19 mouse cellular contexts compared by ENCODE assay signal in genomic region chr2:31060271-31060670, GRCm38 (mm10).
DNase-seq lines count a peak whose midpoint lies in the region; ATAC-seq and TF ChIP-seq lines count a peak whose summit lies in the region.
"Had no signal": no experiment of that assay in that cellular context is flagged by ENCODE, and none has a peak within 500 bp of the region (broad histone marks: within the 10 kb centered on the region; RNA-seq: fewer than 3 reads in every experiment).

No protein-coding gene starts in this region.

- H3K9ac ChIP-seq in liver, embryonic 15.5 days, result no peak overlapping the region
- H3K9ac ChIP-seq in liver, postnatal 0 days (replicated peaks), result no peak overlapping the region
- peak overlapping the region; percentile 80 for H3K9ac ChIP-seq in CH12.LX (ENCODE audit: insufficient read depth, low read depth)
- H3K9ac ChIP-seq in heart, embryonic 12.5 days, result no peak overlapping the region
- H3K9ac ChIP-seq: forebrain, embryonic 15.5 days; hindbrain, embryonic 15.5 days had no signal

- peaks cover 8% of the 10 kb centered on the region; the same call in 1 of the 2 replicates for H3K79me2 ChIP-seq in CH12.LX (replicated peaks; ENCODE audit: control insufficient read depth, extremely low read depth, insufficient read depth, poor library complexity, severe bottlenecking)
- H3K79me2 ChIP-seq in macrophage (ENCODE audit: inconsistent target), result peaks cover 21% of the 10 kb centered on the region; the same call in 1 of the 2 replicates

- TF ChIP-seq EP300 in liver, postnatal 0 days (IDR thresholded peaks at IDR 0.05; ENCODE audit: low read depth), result no peak
- no peak; the same call in 1 of the 2 replicates for TF ChIP-seq EP300 in CH12.LX (IDR thresholded peaks at IDR 0.05; ENCODE audit: low read length)

- H3K27ac ChIP-seq in liver, embryonic 15.5 days (replicated peaks), result no peak overlapping the region
- no peak overlapping the region; the same call in 1 of the 2 replicates for H3K27ac ChIP-seq in liver, postnatal 0 days (ENCODE audit: low read depth)
- H3K27ac ChIP-seq in CH12.LX (ENCODE audit: insufficient read depth, low read depth) (peak overlapping the region; percentile 100), macrophage (peak overlapping the region; percentile 94)
- H3K27ac ChIP-seq in heart, embryonic 12.5 days (ENCODE audit: poor library complexity, severe bottlenecking), result no peak overlapping the region
- H3K27ac ChIP-seq: forebrain, embryonic 15.5 days; hindbrain, embryonic 15.5 days; left cerebral cortex, adult 2 months had no signal

- peaks cover 26% of the 10 kb centered on the region for H3K4me1 ChIP-seq in liver, embryonic 15.5 days (replicated peaks)
- peaks cover 8% of the 10 kb centered on the region; the same call in 1 of the 2 replicates for H3K4me1 ChIP-seq in liver, postnatal 0 days (ENCODE audit: insufficient read depth)
- peaks cover 18 to 41% of the 10 kb centered on the region in 2 experiments for H3K4me1 ChIP-seq in CH12.LX (ENCODE audit: control insufficient read depth in 1 of 2, insufficient read depth in 2 of 2)
- no peaks in the 10 kb centered on the region for H3K4me1 ChIP-seq in heart, embryonic 12.5 days (replicated peaks)
- H3K4me1 ChIP-seq: forebrain, embryonic 15.5 days; hindbrain, embryonic 15.5 days had no signal

- intact Hi-C loops in gastrocnemius, postnatal 36 days (cut with DNase I), result loop anchor here (5.0 kb wide), 1 partner anchor 1608 kb away; no protein-coding TSS in a partner anchor

- no peaks in the 10 kb centered on the region for H3K9me3 ChIP-seq in liver, embryonic 15.5 days (replicated peaks)
- H3K9me3 ChIP-seq in liver, postnatal 0 days (ENCODE audit: low read length), result no peaks in the 10 kb centered on the region; the same call in 1 of the 2 replicates
- peaks cover 22% of the 10 kb centered on the region for H3K9me3 ChIP-seq in CH12.LX (replicated peaks; ENCODE audit: low read length)
- H3K9me3 ChIP-seq in heart, embryonic 12.5 days (replicated peaks), result peaks cover 4% of the 10 kb centered on the region; the same call in 1 of the 2 replicates
- H3K9me3 ChIP-seq: forebrain, embryonic 15.5 days; hindbrain, embryonic 15.5 days had no signal

- in situ Hi-C loops in CH12.LX (cut with MboI; ENCODE audit: low pct_ligation_motif_present, low pct_unique_long_range_greater_than_20kb, low sequenced_read_pairs), result loop anchor here (25.0 kb wide), 1 partner anchor 402 kb away; the partner anchor contains the start of gene Ass1

- no peak for DNase-seq in liver, postnatal 0 days
- peak; percentile 85 for DNase-seq in CH12.LX (ENCODE audit: extremely low read depth)
- DNase-seq in T-cell, adult 2 months (ENCODE audit: low spot score), result peak; percentile 30
- no peak for DNase-seq in frontal cortex, postnatal 10 days (ENCODE audit: low spot score in 2 of 2)
- DNase-seq in gastrocnemius, postnatal 36 days, result no peak
- DNase-seq: cerebellum, postnatal 14 days; embryo, embryonic 11 days; heart, postnatal 4 days; kidney, postnatal 36 days; lung, adult 2 months; retina, postnatal 1 day; right cerebral cortex, postnatal 4 days had no signal

- peak overlapping the region; percentile 60; the same call in 1 of the 2 replicates for H3K4me2 ChIP-seq in liver, embryonic 15.5 days
- H3K4me2 ChIP-seq in liver, postnatal 0 days (ENCODE audit: low read depth, low read length), result no peak overlapping the region; the same call in 1 of the 2 replicates
- peak overlapping the region; percentile 90 for H3K4me2 ChIP-seq in CH12.LX (ENCODE audit: insufficient read depth, low read depth, poor library complexity, severe bottlenecking)
- no peak overlapping the region for H3K4me2 ChIP-seq in heart, embryonic 12.5 days
- H3K4me2 ChIP-seq: forebrain, embryonic 15.5 days; hindbrain, embryonic 15.5 days had no signal

- H3K4me3 ChIP-seq in liver, embryonic 15.5 days (replicated peaks), result no peak overlapping the region
- no peak overlapping the region for H3K4me3 ChIP-seq in liver, postnatal 0 days (ENCODE audit: low read depth, low read length)
- H3K4me3 ChIP-seq in CH12.LX (replicated peaks in 1 of 3; ENCODE audit: low read depth in 2 of 3, low read length in 2 of 3, poor library complexity in 1 of 3) (peak overlapping the region; percentile 55 to 67 (median 63)), macrophage (ENCODE audit: inconsistent target) (no peak overlapping the region)
- H3K4me3 ChIP-seq in heart, embryonic 12.5 days, result no peak overlapping the region
- H3K4me3 ChIP-seq: forebrain, embryonic 15.5 days; hindbrain, embryonic 15.5 days; left cerebral cortex, adult 2 months had no signal

- no peak for TF ChIP-seq CTCF in liver, postnatal 0 days (IDR thresholded peaks at IDR 0.05; ENCODE audit: low read depth)
- TF ChIP-seq CTCF in CH12.LX (conservative IDR thresholded peaks at IDR 0.05 in 1 of 2, IDR thresholded peaks at IDR 0.05 in 1 of 2; ENCODE audit: low read depth in 2 of 2, low read length in 2 of 2), result no peak

- peak; percentile 64; the same call in 1 of the 2 replicates for TF ChIP-seq POLR2A in CH12.LX (IDR thresholded peaks at IDR 0.05; ENCODE audit: low read depth, low read length)

- no peak for TF ChIP-seq RAD21 in CH12.LX (IDR thresholded peaks at IDR 0.05; ENCODE audit: low read depth, low read length)

- dilution Hi-C loops in CH12.LX (cut with MboI; ENCODE audit: extremely low pct_ligation_motif_present, extremely low pct_unique_long_range_greater_than_20kb, low sequenced_read_pairs), result no loop called here

- 52% methylated on average over 1 of the region's 1 CpGs for WGBS in liver, embryonic 15.5 days (ENCODE audit: insufficient replicate concordance)
- 63% methylated on average over 1 of the region's 1 CpGs for WGBS in liver, postnatal 0 days (ENCODE audit: insufficient replicate concordance)
- 76% methylated on average over 1 of the region's 1 CpGs for WGBS in macrophage (ENCODE audit: missing documents)
- 83% methylated on average over 1 of the region's 1 CpGs for WGBS in heart, embryonic 12.5 days

- ATAC-seq in liver, embryonic 15.5 days (ENCODE audit: insufficient read depth), result no peak
- ATAC-seq in liver, postnatal 0 days, result no peak
- ATAC-seq in heart, embryonic 12.5 days (ENCODE audit: insufficient number of reproducible peaks, low FRiP score), result no peak
- ATAC-seq: forebrain, embryonic 15.5 days; intestine, embryonic 16.5 days had no signal

- H3K36me3 ChIP-seq in liver, embryonic 15.5 days (replicated peaks), result peaks cover 22% of the 10 kb centered on the region
- H3K36me3 ChIP-seq in liver, postnatal 0 days (replicated peaks; ENCODE audit: insufficient read depth, low read length), result peaks cover 21% of the 10 kb centered on the region
- H3K36me3 ChIP-seq in CH12.LX (replicated peaks in 1 of 2; ENCODE audit: control insufficient read depth in 1 of 2, insufficient read depth in 1 of 2, low read length in 1 of 2), result peaks cover 44 to 61% of the 10 kb centered on the region in 2 experiments
- H3K36me3 ChIP-seq in macrophage (ENCODE audit: inconsistent target), result peaks cover 36% of the 10 kb centered on the region
- peaks cover 71% of the 10 kb centered on the region for H3K36me3 ChIP-seq in heart, embryonic 12.5 days

- H3K27me3 ChIP-seq in liver, embryonic 15.5 days, result no peaks in the 10 kb centered on the region
- H3K27me3 ChIP-seq in liver, postnatal 0 days (ENCODE audit: insufficient read depth, low read length), result no peaks in the 10 kb centered on the region
- H3K27me3 ChIP-seq in CH12.LX (replicated peaks), result no peaks in the 10 kb centered on the region
- no peaks in the 10 kb centered on the region for H3K27me3 ChIP-seq in heart, embryonic 12.5 days (replicated peaks)
- H3K27me3 ChIP-seq: forebrain, embryonic 15.5 days; hindbrain, embryonic 15.5 days had no signal

TF ChIP-seq in CH12.LX, 34 proteins besides CTCF, POLR2A, EP300 and RAD21 (continues in another document):
- TF ChIP-seq ZMIZ1 (IDR thresholded peaks at IDR 0.05; ENCODE audit: low read depth, low read length), result peak; percentile 90
- no peak for TF ChIP-seq PAX5 (IDR thresholded peaks at IDR 0.05; ENCODE audit: low read length)
- 0 out of 2 replicates have a peak, but pooled peaks have one; percentile 8 for TF ChIP-seq BHLHE40 (IDR thresholded peaks at IDR 0.05; ENCODE audit: low read depth, low read length)
- TF ChIP-seq GABPA (IDR thresholded peaks at IDR 0.05; ENCODE audit: insufficient replicate concordance, low read depth, low read length), result no peak
- peak; percentile 61; the same call in 1 of the 2 replicates for TF ChIP-seq MXI1 (IDR thresholded peaks at IDR 0.05; ENCODE audit: low read depth, low read length)
- no peak for TF ChIP-seq IRF4 (IDR thresholded peaks at IDR 0.05; ENCODE audit: low read depth, low read length)
- TF ChIP-seq ZKSCAN1 (IDR thresholded peaks at IDR 0.05; ENCODE audit: borderline replicate concordance, low read depth, low read length), result no peak
- no peak for TF ChIP-seq POLR2AphosphoS2 (IDR thresholded peaks at IDR 0.05; ENCODE audit: low read depth, low read length)
- peak; percentile 17; the same call in 1 of the 2 replicates for TF ChIP-seq ETS1 (conservative IDR thresholded peaks at IDR 0.05; ENCODE audit: low read depth, low read length)
- no peak for TF ChIP-seq USF2 (conservative IDR thresholded peaks at IDR 0.05; ENCODE audit: low read depth, low read length)
- TF ChIP-seq MEF2A (IDR thresholded peaks at IDR 0.05; ENCODE audit: borderline replicate concordance, low read depth, low read length), result no peak
- 0 out of 2 replicates have a peak, but pooled peaks have one; percentile 17 for TF ChIP-seq HCFC1 (IDR thresholded peaks at IDR 0.05; ENCODE audit: low read depth, low read length)
- no peak for TF ChIP-seq ELF1 (IDR thresholded peaks at IDR 0.05; ENCODE audit: low read depth, low read length)
- TF ChIP-seq TBP (conservative IDR thresholded peaks at IDR 0.05; ENCODE audit: low read depth, low read length), result peak; percentile 93
- TF ChIP-seq SIN3A (IDR thresholded peaks at IDR 0.05; ENCODE audit: low read length), result peak; percentile 67; the same call in 1 of the 2 replicates
- no peak for TF ChIP-seq JUN (IDR thresholded peaks at IDR 0.05; ENCODE audit: insufficient read depth, low read depth, low read length)
- TF ChIP-seq RCOR1 (conservative IDR thresholded peaks at IDR 0.05; ENCODE audit: low read depth, low read length), result peak; percentile 50; the same call in 1 of the 2 replicates
- peak; percentile 49; the same call in 1 of the 2 replicates for TF ChIP-seq CHD1 (IDR thresholded peaks at IDR 0.05; ENCODE audit: low read depth, low read length)
- TF ChIP-seq TCF12 (IDR thresholded peaks at IDR 0.05; ENCODE audit: low read depth, low read length), result peak; percentile 50; the same call in 1 of the 2 replicates
- TF ChIP-seq E2F4 (IDR thresholded peaks at IDR 0.05; ENCODE audit: insufficient replicate concordance, low read depth, low read length), result no peak
- TF ChIP-seq CHD2 (IDR thresholded peaks at IDR 0.05; ENCODE audit: low read length), result no peak
- TF ChIP-seq USF1 (IDR thresholded peaks at IDR 0.05; ENCODE audit: low read depth, low read length), result no peak
- no peak for TF ChIP-seq KAT2A (IDR thresholded peaks at IDR 0.05; ENCODE audit: insufficient replicate concordance, low read length)
- no peak; the same call in 1 of the 2 replicates for TF ChIP-seq SMC3 (IDR thresholded peaks at IDR 0.05; ENCODE audit: low read depth, low read length)

Comparison
In these comparisons a context has a peak if more than half of its experiments do, and no peak if none do; other contexts are left out.
1. H3K4me2 ChIP-seq: peak in liver, embryonic 15.5 days (single experiment) and CH12.LX (single experiment); none in liver, postnatal 0 days (single experiment) and heart, embryonic 12.5 days (single experiment).
2. H3K27ac ChIP-seq: peak in CH12.LX (single experiment) and macrophage (single experiment); none in liver, embryonic 15.5 days (single experiment), liver, postnatal 0 days (single experiment) and heart, embryonic 12.5 days (single experiment).
3. H3K4me3 ChIP-seq: peak in CH12.LX (3 of 3); none in liver, embryonic 15.5 days (single experiment), liver, postnatal 0 days (single experiment), macrophage (single experiment) and heart, embryonic 12.5 days (single experiment).
4. DNase-seq: peak in CH12.LX (single experiment) and T-cell, adult 2 months (single experiment); none in liver, postnatal 0 days (single experiment), frontal cortex, postnatal 10 days (0 of 2) and gastrocnemius, postnatal 36 days (0 of 2).